Mouse (Mus musculus): ENCODE measurements at regions not wholly inside any gene's neighbourhood (a gene's known extent, or its start where the extent isn't known, plus 50 kb on each side); places are given as distances from the start of the nearest gene placed in this dataset.
"Not testable (repeated sequence)": the region's sequence is repeated elsewhere in the genome, so short reads cannot be mapped to it uniquely, and the experiment has no call there.

GRCm38 (mm10) chr12:33496306-33496705, 66.9 kb downstream of the Twistnb start:
- in situ Hi-C loops (cut with MboI; ENCODE audit: low pct_unique_long_range_greater_than_20kb in 1 of 2, low sequenced_read_pairs in 2 of 2, unreplicated experiment in 1 of 2), result no loop called here

GRCm38 (mm10) chr12:33497319-33497892, 68.0 kb downstream of the Twistnb start:
- in situ Hi-C loops (cut with MboI; ENCODE audit: low pct_unique_long_range_greater_than_20kb in 1 of 2, low sequenced_read_pairs in 2 of 2, unreplicated experiment in 1 of 2), result no loop called here

GRCm38 (mm10) chr12:33541566-33541965, 112.1 kb downstream of the Twistnb start:
- in situ Hi-C loops (cut with MboI; ENCODE audit: low pct_unique_long_range_greater_than_20kb in 1 of 2, low sequenced_read_pairs in 2 of 2, unreplicated experiment in 1 of 2), result no loop called here

- in situ Hi-C loops (cut with MboI; ENCODE audit: low pct_unique_long_range_greater_than_20kb in 1 of 2, low sequenced_read_pairs in 2 of 2, unreplicated experiment in 1 of 2), result not testable (repeated sequence)
These were observed 122.2 kb downstream of the Twistnb start for GRCm38 (mm10) chr12:33551660-33552059.

GRCm38 (mm10) chr12:33552231-33552630, 122.8 kb downstream of the Twistnb start:
- in situ Hi-C loops (cut with MboI; ENCODE audit: low pct_unique_long_range_greater_than_20kb in 1 of 2, low sequenced_read_pairs in 2 of 2, unreplicated experiment in 1 of 2), result no loop called here

GRCm38 (mm10) chr12:33552651-33553050, 123.2 kb downstream of the Twistnb start:
- in situ Hi-C loops (cut with MboI; ENCODE audit: low pct_unique_long_range_greater_than_20kb in 1 of 2, low sequenced_read_pairs in 2 of 2, unreplicated experiment in 1 of 2), result no loop called here

- in situ Hi-C loops (cut with MboI; ENCODE audit: low pct_unique_long_range_greater_than_20kb in 1 of 2, low sequenced_read_pairs in 2 of 2, unreplicated experiment in 1 of 2), result no loop called here
These were observed 124.3 kb downstream of the Twistnb start for GRCm38 (mm10) chr12:33553731-33554130.

GRCm38 (mm10) chr12:33561141-33561540, 131.7 kb downstream of the Twistnb start:
- in situ Hi-C loops (cut with MboI; ENCODE audit: low pct_unique_long_range_greater_than_20kb in 1 of 2, low sequenced_read_pairs in 2 of 2, unreplicated experiment in 1 of 2), result no loop called here

GRCm38 (mm10) chr12:33577877-33578428, 148.5 kb downstream of the Twistnb start:
- in situ Hi-C loops (cut with MboI; ENCODE audit: low pct_unique_long_range_greater_than_20kb in 1 of 2, low sequenced_read_pairs in 2 of 2, unreplicated experiment in 1 of 2), result no loop called here

- in situ Hi-C loops (cut with MboI; ENCODE audit: low pct_unique_long_range_greater_than_20kb in 1 of 2, low sequenced_read_pairs in 2 of 2, unreplicated experiment in 1 of 2), result no loop called here
These were observed 151.4 kb downstream of the Twistnb start for GRCm38 (mm10) chr12:33580809-33581208.

GRCm38 (mm10) chr12:33591031-33591430, 161.6 kb downstream of the Twistnb start:
- in situ Hi-C loops (cut with MboI; ENCODE audit: low pct_unique_long_range_greater_than_20kb in 1 of 2, low sequenced_read_pairs in 2 of 2, unreplicated experiment in 1 of 2), result no loop called here

- in situ Hi-C loops (cut with MboI; ENCODE audit: low pct_unique_long_range_greater_than_20kb in 1 of 2, low sequenced_read_pairs in 2 of 2, unreplicated experiment in 1 of 2), result no loop called here
These were observed 163.0 kb downstream of the Twistnb start for GRCm38 (mm10) chr12:33592431-33592911.

GRCm38 (mm10) chr12:33592938-33593337, 163.5 kb downstream of the Twistnb start:
- in situ Hi-C loops (cut with MboI; ENCODE audit: low pct_unique_long_range_greater_than_20kb in 1 of 2, low sequenced_read_pairs in 2 of 2, unreplicated experiment in 1 of 2), result no loop called here

GRCm38 (mm10) chr12:33593685-33594084, 164.2 kb downstream of the Twistnb start:
- in situ Hi-C loops (cut with MboI; ENCODE audit: low pct_unique_long_range_greater_than_20kb in 1 of 2, low sequenced_read_pairs in 2 of 2, unreplicated experiment in 1 of 2), result no loop called here

GRCm38 (mm10) chr12:33605393-33605792, 176.0 kb downstream of the Twistnb start:
- in situ Hi-C loops (cut with MboI; ENCODE audit: low pct_unique_long_range_greater_than_20kb in 1 of 2, low sequenced_read_pairs in 2 of 2, unreplicated experiment in 1 of 2), result loop anchor here in 1 of 2 experiments (25.0 kb wide), 1 partner anchor 218 kb away; the partner anchor contains the start of gene Efcab10

GRCm38 (mm10) chr12:33607811-33608602, 178.6 kb downstream of the Twistnb start:
- in situ Hi-C loops (cut with MboI; ENCODE audit: low pct_unique_long_range_greater_than_20kb in 1 of 2, low sequenced_read_pairs in 2 of 2, unreplicated experiment in 1 of 2), result loop anchor here in 1 of 2 experiments (25.0 kb wide), 1 partner anchor 221 kb away; the partner anchor contains the start of gene Efcab10

GRCm38 (mm10) chr12:33612378-33612777, 182.9 kb downstream of the Twistnb start:
- in situ Hi-C loops (cut with MboI; ENCODE audit: low pct_unique_long_range_greater_than_20kb in 1 of 2, low sequenced_read_pairs in 2 of 2, unreplicated experiment in 1 of 2), result loop anchor here in 1 of 2 experiments (25.0 kb wide), 1 partner anchor 225 kb away; the partner anchor contains the start of gene Efcab10

- in situ Hi-C loops (cut with MboI; ENCODE audit: low pct_unique_long_range_greater_than_20kb in 1 of 2, low sequenced_read_pairs in 2 of 2, unreplicated experiment in 1 of 2), result loop anchor here in 1 of 2 experiments (25.0 kb wide), 1 partner anchor 233 kb away; the partner anchor contains the start of gene Efcab10
These were observed 191.0 kb downstream of the Twistnb start for GRCm38 (mm10) chr12:33620391-33620790.

All from mouse embryonic stem cell (cell line).